Mouse (Mus musculus) thymus, adult 2 months (tissue): ENCODE measurements around the gene Kif5a. TPM values are rescaled to one million over a fixed set of nuclear protein-coding genes. Genes with fewer than 3 reads are reported as not detected.

ENCODE experiments used
- DNase-seq: peaks from one replicate; pipeline ENCODE4 v3.0.0; 2021
- H3K27ac ChIP-seq: fragments of 200-500 bp; 2 replicates; pipeline ENCODE4 v1.5.1; 2012; ENCODE audit warnings: low read length, control low read depth; ENCODE audit not compliant: control insufficient read depth, insufficient read depth
- H3K27me3 ChIP-seq: fragments of 200-500 bp; 2 replicates; pipeline ENCODE4 v1.6.1; 2012; ENCODE audit warnings: mild to moderate bottlenecking, low read length, moderate library complexity, mixed read lengths; ENCODE audit not compliant: control insufficient read depth, insufficient read depth
- H3K36me3 ChIP-seq: fragments of 200-500 bp; 2 replicates; pipeline ENCODE4 v1.6.1; 2012; ENCODE audit warnings: mild to moderate bottlenecking, low read length, moderate library complexity; ENCODE audit not compliant: control insufficient read depth, insufficient read depth
- H3K4me1 ChIP-seq: fragments of 200-500 bp; replicated peaks from 2 replicates; pipeline ENCODE4 v1.6.1; 2012; ENCODE audit warnings: low read length; ENCODE audit not compliant: control insufficient read depth, insufficient read depth
- H3K4me3 ChIP-seq: fragments of 200-500 bp; 2 replicates; pipeline ENCODE4 v1.5.1; 2012; ENCODE audit warnings: mild to moderate bottlenecking, low read length, control low read depth, moderate library complexity; ENCODE audit not compliant: control insufficient read depth, insufficient read depth
- CTCF ChIP-seq: fragments of 200-500 bp; IDR thresholded peaks from 2 replicates; pipeline ENCODE4 v1.5.1; 2012; ENCODE audit warnings: mild to moderate bottlenecking, control low read depth, low read length, moderate library complexity, borderline replicate concordance; ENCODE audit not compliant: control insufficient read depth, poor library complexity, insufficient read depth; ENCODE audit errors: extremely low read depth
- POLR2A ChIP-seq: fragments of 200-500 bp; IDR thresholded peaks from 2 replicates; pipeline ENCODE4 v1.6.1; 2012; ENCODE audit warnings: mild to moderate bottlenecking, low read length, control low read depth, moderate library complexity; ENCODE audit not compliant: control insufficient read depth, poor library complexity, insufficient read depth; ENCODE audit errors: extremely low read depth
- WGBS: fragments of 180-500 bp; shearing (Covaris S2); methylation state at CpG from one replicate; pipeline ENCODE4 v1.1.7; 2018; 5-methylcytosine and 5-hydroxymethylcytosine counted together
- polyA plus RNA-seq: library from polyadenylated mRNA; depleted of rRNA; stranded (reverse); fragments of >200 nt; gene quantifications from 2 replicates; pipeline ENCODE4 v1.2.3, GENCODE M21; 2012; rRNA removed

Gene Kif5a
- polyA plus RNA-seq, 1 experiment = 1.5 TPM

DNA sequence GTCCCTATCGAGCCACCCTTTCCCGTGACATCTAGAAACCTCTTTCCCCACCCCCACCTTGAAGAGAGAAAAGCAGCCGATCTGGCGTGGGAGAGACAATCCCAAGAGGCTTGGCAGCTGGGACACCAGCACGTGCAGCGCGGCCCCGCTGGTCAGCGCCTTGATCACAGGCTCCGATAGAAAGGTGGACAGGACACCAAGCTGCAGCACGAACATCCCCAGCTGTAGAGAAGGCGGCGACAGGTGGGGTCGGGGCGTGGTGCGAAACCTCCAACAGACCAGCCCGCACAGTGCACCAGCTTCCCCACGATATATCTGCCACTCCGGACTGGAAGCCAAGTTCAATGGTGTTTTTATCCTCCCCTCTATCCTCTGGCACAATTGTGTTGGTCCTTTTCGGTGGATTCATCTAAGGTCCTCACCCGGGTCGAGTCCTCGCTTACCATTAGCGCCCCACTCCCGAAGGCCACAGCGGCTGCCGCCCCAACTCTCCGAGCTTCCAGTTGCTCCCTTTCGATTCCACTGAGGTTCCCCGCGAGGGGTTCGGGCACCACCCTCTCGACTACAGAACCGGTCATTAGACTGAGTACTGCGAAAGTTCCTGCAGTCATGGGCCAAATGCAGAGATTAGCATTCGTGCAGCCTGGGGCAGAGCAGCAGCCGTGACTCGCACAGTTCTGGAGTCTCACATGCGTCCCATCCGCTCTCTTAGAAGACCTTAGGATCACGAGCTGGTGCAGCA is 84.7 kb downstream of the Kif5a start:
- TF ChIP-seq CTCF (no peak), POLR2A (no peak)
- H3K4me1 ChIP-seq = peaks cover 27% of the 10 kb centered on the region
- WGBS = 7% methylated on average over 41 of the region's 41 CpGs
- peaks cover 11% of the 10 kb centered on the region; the same call in 1 of the 2 replicates for H3K27me3 ChIP-seq
- DNase-seq = no peak
- H3K36me3 ChIP-seq = no peaks in the 10 kb centered on the region
- no peak overlapping the region for H3K27ac ChIP-seq
- no peak overlapping the region for H3K4me3 ChIP-seq

DNA sequence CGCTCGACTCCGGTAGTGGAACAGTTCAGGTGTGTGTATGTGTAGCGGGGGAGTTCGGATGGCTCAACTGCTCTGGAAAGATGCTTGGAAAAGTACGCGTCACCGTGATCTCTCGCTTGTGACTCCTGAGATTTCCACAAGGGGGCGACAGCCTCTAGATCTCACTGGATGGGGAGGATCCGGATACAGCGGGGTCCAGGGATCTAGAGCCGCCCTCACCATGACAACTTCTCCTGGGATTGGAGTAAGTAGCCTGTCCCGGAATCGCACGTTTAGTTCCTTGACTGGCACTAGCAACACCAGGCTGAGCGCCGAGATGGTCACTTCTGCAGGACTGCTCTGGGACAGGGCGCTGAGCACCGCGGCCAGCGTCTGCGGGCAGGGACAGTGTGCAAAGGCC is 85.4 kb downstream of the Kif5a start:
- peaks cover 27% of the 10 kb centered on the region for H3K4me1 ChIP-seq
- WGBS = 2% methylated on average over 23 of the region's 23 CpGs

GRCm38 (mm10) chr10:127177235-127177634 is 85.9 kb downstream of the Kif5a start:
- no peak overlapping the region for H3K27ac ChIP-seq
- H3K4me3 ChIP-seq = no peak overlapping the region
- TF ChIP-seq CTCF (no peak), POLR2A (no peak)
- H3K36me3 ChIP-seq = peaks cover 1% of the 10 kb centered on the region; the same call in 1 of the 2 replicates
- peaks cover 27% of the 10 kb centered on the region for H3K4me1 ChIP-seq
- 22% methylated on average over 9 of the region's 9 CpGs for WGBS
- H3K27me3 ChIP-seq = peaks cover 11% of the 10 kb centered on the region; the same call in 1 of the 2 replicates
- no peak for DNase-seq

More for the DNA sequence above, 85.4 kb downstream of the Kif5a start:
- peak; percentile 59 for DNase-seq
- Histone ChIP-seq H3K4me3 (no peak overlapping the region), H3K27me3 (peaks cover 11% of the 10 kb centered on the region; the same call in 1 of the 2 replicates), H3K27ac (no peak overlapping the region), H3K36me3 (no peaks in the 10 kb centered on the region)
- TF ChIP-seq POLR2A = no peak
- TF ChIP-seq CTCF = peak; percentile 79; the same call in 1 of the 2 replicates

GRCm38 (mm10) chr10:127176756-127177155 is 86.4 kb downstream of the Kif5a start:
- TF ChIP-seq CTCF (no peak), POLR2A (no peak)
- peaks cover 11% of the 10 kb centered on the region; the same call in 1 of the 2 replicates for H3K27me3 ChIP-seq
- no peak for DNase-seq
- H3K4me1 ChIP-seq = peaks cover 27% of the 10 kb centered on the region
- 11% methylated on average over 7 of the region's 7 CpGs for WGBS
- H3K27ac ChIP-seq = no peak overlapping the region
- H3K4me3 ChIP-seq = no peak overlapping the region
- peaks cover 6% of the 10 kb centered on the region; the same call in 1 of the 2 replicates for H3K36me3 ChIP-seq

- DNase-seq = no peak
- TF ChIP-seq POLR2A (no peak), CTCF (no peak)
- Histone ChIP-seq H3K27ac (no peak overlapping the region), H3K4me3 (no peak overlapping the region), H3K36me3 (peaks cover 10% of the 10 kb centered on the region; the same call in 1 of the 2 replicates), H3K27me3 (peaks cover 11% of the 10 kb centered on the region; the same call in 1 of the 2 replicates), H3K4me1 (peaks cover 27% of the 10 kb centered on the region)
- 44% methylated on average over 3 of the region's 3 CpGs for WGBS
Measured at GRCm38 (mm10) chr10:127176228-127176627, 86.9 kb downstream of the Kif5a start.

Other genes with a start within 250 kb of the Kif5a start
- gene Tsfm, start 232.5 kb downstream of the Kif5a start, polyA plus RNA-seq = 42.1 and 45.2 TPM in 2 replicates
- 13.7 and 15.7 TPM in 2 replicates for gene Mettl1, start 221.9 kb downstream of the Kif5a start, polyA plus RNA-seq
- gene Eef1akmt3, start 221.8 kb downstream of the Kif5a start, polyA plus RNA-seq = 0.08 and 0.13 TPM in 2 replicates
- 0.32 and 0.38 TPM in 2 replicates for gene Cyp27b1, start 215.1 kb downstream of the Kif5a start, polyA plus RNA-seq
- gene March9, start 203.2 kb downstream of the Kif5a start, polyA plus RNA-seq = 4.4 and 5.4 TPM in 2 replicates
- 375 and 384 TPM in 2 replicates for gene Cdk4, start 199.8 kb downstream of the Kif5a start, polyA plus RNA-seq
- 39.5 and 45.2 TPM in 2 replicates for gene Tspan31, start 193.1 kb downstream of the Kif5a start, polyA plus RNA-seq
- gene Agap2, start 188.1 kb downstream of the Kif5a start, polyA plus RNA-seq = 123 and 149 TPM in 2 replicates
- 97.0 and 106 TPM in 2 replicates for gene Os9, start 142.2 kb downstream of the Kif5a start, polyA plus RNA-seq
- gene B4galnt1, start 98.1 kb downstream of the Kif5a start, polyA plus RNA-seq = 196 and 239 TPM in 2 replicates
- gene Slc26a10, start 82.7 kb downstream of the Kif5a start, polyA plus RNA-seq = 3.6 and 6.4 TPM in 2 replicates
- gene Arhgef25, start 73.3 kb downstream of the Kif5a start, polyA plus RNA-seq = 4.2 and 5.6 TPM in 2 replicates
- gene Dtx3, start 67.6 kb downstream of the Kif5a start, polyA plus RNA-seq = 222 and 263 TPM in 2 replicates
- 34.4 and 36.1 TPM in 2 replicates for gene Pip4k2c, start 51.8 kb downstream of the Kif5a start, polyA plus RNA-seq
- 168 and 200 TPM in 2 replicates for gene Dctn2, start 3.0 kb upstream of the Kif5a start, polyA plus RNA-seq
- gene Mbd6, start 25.7 kb upstream of the Kif5a start, polyA plus RNA-seq = 124 and 151 TPM in 2 replicates
- 65.8 and 77.2 TPM in 2 replicates for gene Mars, start 48.4 kb upstream of the Kif5a start, polyA plus RNA-seq
- 105 and 111 TPM in 2 replicates for gene Arhgap9, start 58.6 kb upstream of the Kif5a start, polyA plus RNA-seq
- 0.61 and 0.77 TPM in 2 replicates for gene Gli1, start 78.6 kb upstream of the Kif5a start, polyA plus RNA-seq
- 0.04 TPM in 1 of 2 replicates, not detected in the other for gene Inhbe, start 91.1 kb upstream of the Kif5a start, polyA plus RNA-seq
- 0.06 TPM in 1 of 2 replicates, not detected in the other for gene Inhbc, start 107.1 kb upstream of the Kif5a start, polyA plus RNA-seq
- 135 and 149 TPM in 2 replicates for gene R3hdm2, start 117.0 kb upstream of the Kif5a start, polyA plus RNA-seq
- 2.2 and 3.9 TPM in 2 replicates for gene Stac3, start 238.3 kb upstream of the Kif5a start, polyA plus RNA-seq